ENCODE assay signal across 8 mouse cellular contexts in the genomic region with DNA sequence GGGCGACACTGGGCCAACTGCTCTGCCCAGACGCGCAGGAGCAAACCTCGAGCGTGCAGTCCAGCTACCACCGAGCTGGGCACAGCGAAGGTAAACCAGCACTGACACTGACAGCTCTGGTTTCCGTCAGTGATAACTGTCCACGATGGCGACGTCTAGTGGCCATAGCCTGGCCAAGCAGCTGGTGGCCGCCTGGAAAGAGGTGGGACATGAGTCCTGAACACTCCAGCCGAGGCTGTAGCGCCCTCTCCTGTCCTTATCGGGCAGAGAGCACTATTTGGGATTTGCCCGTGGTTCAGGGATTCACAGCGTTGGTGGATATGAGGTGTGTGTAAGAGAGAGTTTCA. TPM values are rescaled to one million over a fixed set of nuclear protein-coding genes. Genes with fewer than 3 reads are reported as not detected.
DNase-seq lines count a peak whose midpoint lies in the region; ATAC-seq and TF ChIP-seq lines count a peak whose summit lies in the region.

No protein-coding gene starts in this region.

- no peak overlapping the region for H3K9ac ChIP-seq in embryonic facial prominence, embryonic 15.5 days
- peak overlapping the region; percentile 31; the same call in 1 of the 2 replicates for H3K9ac ChIP-seq in kidney, embryonic 14.5 days (ENCODE audit: low read depth, low read length)
- H3K9ac ChIP-seq in limb, embryonic 15.5 days = peak overlapping the region; percentile 27
- H3K9ac ChIP-seq in midbrain, postnatal 0 days (replicated peaks; ENCODE audit: low read length, poor library complexity, severe bottlenecking) = peak overlapping the region; percentile 77

- H3K27me3 ChIP-seq in embryonic facial prominence, embryonic 15.5 days = no peaks in the 10 kb centered on the region
- H3K27me3 ChIP-seq in kidney, embryonic 14.5 days (ENCODE audit: control insufficient read depth, insufficient read depth, low read length) = no peaks in the 10 kb centered on the region
- no peaks in the 10 kb centered on the region for H3K27me3 ChIP-seq in limb, embryonic 15.5 days
- no peaks in the 10 kb centered on the region for H3K27me3 ChIP-seq in midbrain, postnatal 0 days (ENCODE audit: insufficient read depth, low read length)

- peaks cover 80% of the 10 kb centered on the region for H3K4me1 ChIP-seq in embryonic facial prominence, embryonic 15.5 days
- peaks cover 68% of the 10 kb centered on the region for H3K4me1 ChIP-seq in kidney, embryonic 14.5 days (ENCODE audit: control insufficient read depth, insufficient read depth, low read length)
- H3K4me1 ChIP-seq in limb, embryonic 15.5 days = peaks cover 82% of the 10 kb centered on the region
- H3K4me1 ChIP-seq in midbrain, postnatal 0 days (ENCODE audit: insufficient read depth, low read length) = peaks cover 15% of the 10 kb centered on the region; the same call in 1 of the 2 replicates

- TF ChIP-seq CTCF in midbrain, postnatal 0 days (IDR thresholded peaks at IDR 0.05) = peak; percentile 100

- peak; percentile 98 for DNase-seq in 3T3-L1 (ENCODE audit: low read depth, low spot score)
- peak; percentile 86 to 94 for DNase-seq in adrenal gland, postnatal 4 days (ENCODE audit: low spot score in 2 of 2)
- peak; percentile 94 to 98 for DNase-seq in heart, adult 9 months (ENCODE audit: low spot score in 2 of 2)
- DNase-seq in midbrain, postnatal 0 days (ENCODE audit: low spot score) = peak; percentile 98
- peak; percentile 97 for DNase-seq in spleen, postnatal 10 days (ENCODE audit: low spot score in 2 of 2)

- ATAC-seq in embryonic facial prominence, embryonic 15.5 days (ENCODE audit: insufficient number of reproducible peaks, low FRiP score, low TSS enrichment, low read depth) = peak; percentile 37
- peak; percentile 9 for ATAC-seq in kidney, embryonic 14.5 days (ENCODE audit: low FRiP score, low TSS enrichment)
- peak; percentile 11; the same call in 1 of the 2 replicates for ATAC-seq in limb, embryonic 15.5 days (ENCODE audit: insufficient number of reproducible peaks, low FRiP score, low TSS enrichment, low read depth)
- ATAC-seq in midbrain, postnatal 0 days (ENCODE audit: low FRiP score) = peak; percentile 64

- no peaks in the 10 kb centered on the region for H3K9me3 ChIP-seq in embryonic facial prominence, embryonic 15.5 days (replicated peaks)
- no peaks in the 10 kb centered on the region for H3K9me3 ChIP-seq in kidney, embryonic 14.5 days (ENCODE audit: control insufficient read depth, low read length)
- H3K9me3 ChIP-seq in limb, embryonic 15.5 days = no peaks in the 10 kb centered on the region
- H3K9me3 ChIP-seq in midbrain, postnatal 0 days (ENCODE audit: low read length) = no peaks in the 10 kb centered on the region

- under 1% methylated on average over 17 of the region's 17 CpGs for WGBS in embryonic facial prominence, embryonic 15.5 days
- under 1% methylated on average over 17 of the region's 17 CpGs for WGBS in kidney, embryonic 14.5 days
- under 1% methylated on average over 17 of the region's 17 CpGs for WGBS in limb, embryonic 15.5 days
- WGBS in midbrain, postnatal 0 days = under 1% methylated on average over 17 of the region's 17 CpGs

- H3K4me2 ChIP-seq in embryonic facial prominence, embryonic 15.5 days (replicated peaks) = peak overlapping the region; percentile 84
- peak overlapping the region; percentile 80 for H3K4me2 ChIP-seq in kidney, embryonic 14.5 days (replicated peaks; ENCODE audit: low read depth, low read length)
- H3K4me2 ChIP-seq in limb, embryonic 15.5 days = peak overlapping the region; percentile 94
- H3K4me2 ChIP-seq in midbrain, postnatal 0 days (ENCODE audit: low read depth, low read length, poor library complexity, severe bottlenecking) = peak overlapping the region; percentile 96

- H3K36me3 ChIP-seq in embryonic facial prominence, embryonic 15.5 days = peaks cover 2% of the 10 kb centered on the region; the same call in 1 of the 2 replicates
- peaks cover 4% of the 10 kb centered on the region for H3K36me3 ChIP-seq in kidney, embryonic 14.5 days (ENCODE audit: control insufficient read depth, insufficient read depth, low read length)
- H3K36me3 ChIP-seq in limb, embryonic 15.5 days = peaks cover 4% of the 10 kb centered on the region
- H3K36me3 ChIP-seq in midbrain, postnatal 0 days (ENCODE audit: insufficient read depth, low read length) = no peaks in the 10 kb centered on the region

- H3K27ac ChIP-seq in embryonic facial prominence, embryonic 15.5 days (replicated peaks) = peak overlapping the region; percentile 48
- H3K27ac ChIP-seq in kidney, embryonic 14.5 days (ENCODE audit: low read depth, low read length) = no peak overlapping the region
- H3K27ac ChIP-seq in limb, embryonic 15.5 days = peak overlapping the region; percentile 92
- peak overlapping the region; percentile 82 for H3K27ac ChIP-seq in midbrain, postnatal 0 days (ENCODE audit: low read depth, low read length)

- H3K4me3 ChIP-seq in embryonic facial prominence, embryonic 15.5 days (replicated peaks) = peak overlapping the region; percentile 41
- peak overlapping the region; percentile 33 for H3K4me3 ChIP-seq in kidney, embryonic 14.5 days (ENCODE audit: low read length)
- H3K4me3 ChIP-seq in limb, embryonic 15.5 days = peak overlapping the region; percentile 41
- H3K4me3 ChIP-seq in midbrain, postnatal 0 days (ENCODE audit: low read depth, low read length) = peak overlapping the region; percentile 50

RNA-seq across cellular contexts. Expression of a gene that starts 0.8 kb away (rescaled TPM):
- total RNA-seq in adrenal gland, postnatal 4 days (2021) = 100 to 1,000 TPM; 296 to 322 TPM
- 102 and 116 TPM in 2 replicates for polyA plus RNA-seq in embryonic facial prominence, embryonic 15.5 days (2015; fragmentation: Nextera tagmentation; extraction: Ambion mirVana)
- polyA plus RNA-seq in kidney, embryonic 14.5 days (2014; fragmentation: Nextera tagmentation; extraction: Ambion mirVana) = 80.0 and 104 TPM in 2 replicates
- 102 and 103 TPM in 2 replicates for polyA plus RNA-seq in limb, embryonic 15.5 days (2015; fragmentation: Nextera tagmentation; extraction: Ambion mirVana)
- 315 and 337 TPM in 2 replicates for total RNA-seq in midbrain, postnatal 0 days (2014; rRNA removed)
- 760 and 829 TPM in 2 replicates for polyA plus RNA-seq in midbrain, postnatal 0 days (2015; fragmentation: Nextera tagmentation; extraction: Ambion mirVana)

RNA-seq across cellular contexts. Expression of a gene that starts 7.8 kb away (rescaled TPM):
- total RNA-seq in adrenal gland, postnatal 4 days (2021) = 1 to 10 TPM; 7.5 to 8.8 TPM
- 12.0 and 13.6 TPM in 2 replicates for polyA plus RNA-seq in embryonic facial prominence, embryonic 15.5 days (2015; fragmentation: Nextera tagmentation; extraction: Ambion mirVana)
- polyA plus RNA-seq in kidney, embryonic 14.5 days (2014; fragmentation: Nextera tagmentation; extraction: Ambion mirVana) = 10.3 and 12.1 TPM in 2 replicates
- 12.8 and 13.3 TPM in 2 replicates for polyA plus RNA-seq in limb, embryonic 15.5 days (2015; fragmentation: Nextera tagmentation; extraction: Ambion mirVana)
- 2.3 and 2.8 TPM in 2 replicates for total RNA-seq in midbrain, postnatal 0 days (2014; rRNA removed)
- 4.1 and 5.3 TPM in 2 replicates for polyA plus RNA-seq in midbrain, postnatal 0 days (2015; fragmentation: Nextera tagmentation; extraction: Ambion mirVana)

RNA-seq across cellular contexts. Expression of a gene that starts 14.3 kb away (rescaled TPM):
- total RNA-seq in adrenal gland, postnatal 4 days (2021) = 1 to 10 TPM; 6.5 to 7.5 TPM
- 30.9 and 31.8 TPM in 2 replicates for polyA plus RNA-seq in embryonic facial prominence, embryonic 15.5 days (2015; fragmentation: Nextera tagmentation; extraction: Ambion mirVana)
- polyA plus RNA-seq in kidney, embryonic 14.5 days (2014; fragmentation: Nextera tagmentation; extraction: Ambion mirVana) = 15.4 and 17.3 TPM in 2 replicates
- polyA plus RNA-seq in limb, embryonic 15.5 days (2015; fragmentation: Nextera tagmentation; extraction: Ambion mirVana) = 27.0 and 29.3 TPM in 2 replicates
- total RNA-seq in midbrain, postnatal 0 days (2014; rRNA removed) = 45.1 and 51.1 TPM in 2 replicates
- 52.1 and 58.4 TPM in 2 replicates for polyA plus RNA-seq in midbrain, postnatal 0 days (2015; fragmentation: Nextera tagmentation; extraction: Ambion mirVana)

RNA-seq across cellular contexts. Expression of a gene that starts 16.9 kb away (rescaled TPM):
- 100 to 1,000 TPM; 113 to 124 TPM for total RNA-seq in adrenal gland, postnatal 4 days (2021)
- polyA plus RNA-seq in embryonic facial prominence, embryonic 15.5 days (2015; fragmentation: Nextera tagmentation; extraction: Ambion mirVana) = 18.3 and 20.4 TPM in 2 replicates
- 42.3 and 46.2 TPM in 2 replicates for polyA plus RNA-seq in kidney, embryonic 14.5 days (2014; fragmentation: Nextera tagmentation; extraction: Ambion mirVana)
- 13.4 and 14.0 TPM in 2 replicates for polyA plus RNA-seq in limb, embryonic 15.5 days (2015; fragmentation: Nextera tagmentation; extraction: Ambion mirVana)
- total RNA-seq in midbrain, postnatal 0 days (2014; rRNA removed) = 114 and 143 TPM in 2 replicates
- polyA plus RNA-seq in midbrain, postnatal 0 days (2015; fragmentation: Nextera tagmentation; extraction: Ambion mirVana) = 16.3 and 17.2 TPM in 2 replicates

RNA-seq across cellular contexts. Expression of a gene that starts 24.3 kb away (rescaled TPM):
- 10 to 100 TPM; 49.1 to 72.7 TPM for total RNA-seq in adrenal gland, postnatal 4 days (2021)
- polyA plus RNA-seq in embryonic facial prominence, embryonic 15.5 days (2015; fragmentation: Nextera tagmentation; extraction: Ambion mirVana) = 9.3 and 10.9 TPM in 2 replicates
- 8.1 and 8.4 TPM in 2 replicates for polyA plus RNA-seq in kidney, embryonic 14.5 days (2014; fragmentation: Nextera tagmentation; extraction: Ambion mirVana)
- polyA plus RNA-seq in limb, embryonic 15.5 days (2015; fragmentation: Nextera tagmentation; extraction: Ambion mirVana) = 5.9 and 6.8 TPM in 2 replicates
- total RNA-seq in midbrain, postnatal 0 days (2014; rRNA removed) = 273 and 276 TPM in 2 replicates
- polyA plus RNA-seq in midbrain, postnatal 0 days (2015; fragmentation: Nextera tagmentation; extraction: Ambion mirVana) = 120 and 121 TPM in 2 replicates

Comparison
In these comparisons a context has a peak if more than half of its experiments do, and no peak if none do; other contexts are left out.
1. ATAC-seq: peak in every context shown above with its lines; median percentile 64 in midbrain, postnatal 0 days; 37 in embryonic facial prominence, embryonic 15.5 days; 11 in limb, embryonic 15.5 days; 9 in kidney, embryonic 14.5 days.